Mouse (Mus musculus) E14TG2a.4 (cell line): Measurements from ENCODE around the gene Ephx4.

Source experiments
- CTCF ChIP-seq: conservative IDR thresholded peaks from 2 replicates; pipeline ENCODE4 v1.5.1; 2014; ENCODE audit warnings: low read length
- NANOG ChIP-seq: IDR thresholded peaks from 2 replicates; pipeline ENCODE4 v1.6.1; 2014; ENCODE audit warnings: borderline replicate concordance, low read length, mixed read lengths
- POU5F1 ChIP-seq: IDR thresholded peaks from 2 replicates; pipeline ENCODE4 v1.6.1; 2014; ENCODE audit warnings: low read length, borderline replicate concordance

GRCm38 (mm10) chr5:107373256-107373655 is 29.3 kb upstream of the Ephx4 start:
- TF ChIP-seq CTCF (no peak), POU5F1 (no peak), NANOG (no peak)
